Mouse (Mus musculus) G1E-ER4 (cell line): ENCODE results near the gene Cnksr1. TPM values are rescaled to one million over a fixed set of nuclear protein-coding genes. Genes with fewer than 3 reads are reported as not detected.

Source experiments
- GATA1 ChIP-seq: IDR thresholded peaks from one replicate; pipeline ENCODE4 v1.8.0; 2012; ENCODE audit warnings: low read length, inconsistent platforms
- polyA plus RNA-seq: library from polyadenylated mRNA; stranded (reverse); fragments of >175 nt; gene quantifications from 2 replicates; pipeline ENCODE4 v1.2.3, GENCODE M21; 2012

Gene Cnksr1
- polyA plus RNA-seq, 1 experiment: not detected

DNA sequence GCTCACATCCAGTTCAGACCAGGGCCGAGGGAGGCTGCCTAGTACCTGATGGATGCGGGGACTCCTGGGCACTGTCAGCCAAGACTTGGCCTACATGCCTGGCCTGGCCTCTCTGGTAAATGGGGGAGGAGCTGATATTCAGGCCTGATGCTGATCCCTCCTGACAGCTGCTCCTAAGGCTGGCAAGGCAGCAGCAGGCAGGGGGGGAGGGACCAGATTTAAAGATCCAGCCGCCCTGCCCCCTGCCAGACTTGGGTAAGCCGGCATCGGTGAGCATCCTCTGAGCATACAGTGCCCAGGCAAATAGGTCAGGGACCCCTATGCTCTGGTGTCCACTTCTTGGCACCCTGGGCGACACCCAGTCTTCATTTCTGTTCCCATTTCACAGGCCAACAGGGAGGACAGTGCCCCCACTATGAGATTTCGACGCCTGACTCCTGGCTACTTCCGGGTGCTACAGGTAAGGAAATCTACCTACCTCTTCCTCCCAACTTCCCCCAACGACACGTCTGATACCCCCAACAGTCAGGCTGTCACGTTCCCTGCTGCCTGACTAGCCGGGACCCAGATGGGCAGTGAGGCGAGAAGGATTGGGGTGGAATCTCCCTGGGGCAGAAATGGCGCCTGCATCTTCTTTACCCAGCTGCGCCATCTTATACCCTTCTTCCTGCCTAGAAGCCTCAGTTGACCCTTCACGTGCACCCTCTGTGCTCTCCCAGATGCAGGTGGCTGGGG is 5.5 kb upstream of the Cnksr1 start, which contains the start of gene E130218I03Rik:
E130218I03Rik (plus strand) TSS at position 147 of the 735 bp plus-strand sequence.
- TF ChIP-seq GATA1: no peak

DNA sequence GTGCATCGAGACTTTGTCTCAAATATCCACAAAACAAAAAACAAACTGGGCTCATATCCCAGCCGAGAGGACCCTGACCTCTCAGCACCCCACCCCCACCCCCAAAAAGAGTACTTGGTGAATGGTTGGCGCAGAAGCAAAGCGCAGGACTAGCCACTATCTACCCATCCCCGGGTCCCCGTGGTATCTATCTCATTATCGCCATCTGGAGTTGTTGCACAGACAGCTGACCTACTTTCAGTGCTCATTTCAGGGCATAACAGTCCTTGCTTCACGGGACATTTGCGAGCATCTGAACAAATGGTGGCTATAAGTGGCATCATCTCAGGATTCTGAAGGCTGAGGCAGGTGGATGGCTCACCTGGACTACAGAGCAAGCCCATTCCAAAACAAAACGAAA is 487 bp upstream of the Cnksr1 start:
- TF ChIP-seq GATA1: no peak

DNA sequence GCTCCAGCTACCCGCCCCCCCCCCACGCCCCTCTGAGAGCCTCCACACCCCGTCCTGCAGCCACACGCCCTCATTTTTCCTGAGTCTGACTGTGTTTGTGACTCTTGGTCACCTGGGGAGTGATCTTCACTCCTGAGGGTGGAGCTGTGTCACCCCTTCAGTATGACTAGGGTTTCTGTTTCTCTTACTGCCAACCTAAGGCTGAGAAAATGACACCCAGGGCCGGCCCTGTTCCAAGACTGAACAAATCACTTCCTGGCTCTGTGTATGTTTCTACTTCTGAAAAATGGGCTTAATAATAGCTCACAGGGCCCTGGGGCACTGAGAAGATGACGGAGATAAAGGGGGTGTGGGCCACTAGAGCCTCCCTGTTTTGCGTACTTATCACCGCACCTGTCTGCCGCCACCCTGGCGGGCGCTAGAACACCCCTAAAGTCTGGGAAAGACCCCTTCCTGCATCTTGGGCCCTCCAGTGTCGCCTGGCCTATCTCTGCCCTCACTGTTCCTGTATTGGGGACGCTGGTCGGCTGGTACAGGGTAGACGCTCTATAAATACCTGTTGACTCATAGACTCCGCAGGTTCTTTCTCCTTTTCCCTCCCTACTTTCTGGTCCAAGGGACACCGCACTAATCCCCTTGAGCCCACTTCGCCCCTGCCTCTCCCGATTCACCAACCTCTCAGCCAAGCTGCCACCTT is 469 bp downstream of the Cnksr1 start:
- TF ChIP-seq GATA1: no peak

DNA sequence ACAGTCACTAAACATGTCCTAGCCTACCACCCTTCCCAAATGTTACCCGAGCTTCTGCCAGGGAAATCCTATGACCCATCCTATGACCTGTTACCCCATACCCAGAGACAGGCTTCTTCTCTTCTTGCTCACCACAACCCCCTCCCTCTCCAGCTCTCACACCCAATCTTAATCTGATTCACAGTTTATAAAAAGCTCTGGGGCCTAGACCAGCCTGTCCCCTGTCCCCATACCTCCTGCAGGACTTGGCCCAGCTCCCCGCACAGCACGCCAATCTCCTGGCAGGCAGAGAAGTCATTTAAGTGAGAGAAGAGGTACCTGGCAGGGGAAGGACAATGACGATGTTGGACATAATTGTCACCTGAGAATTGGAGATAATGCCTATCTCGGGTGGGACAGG is 3.3 kb downstream of the Cnksr1 start:
- no peak for TF ChIP-seq GATA1

DNA sequence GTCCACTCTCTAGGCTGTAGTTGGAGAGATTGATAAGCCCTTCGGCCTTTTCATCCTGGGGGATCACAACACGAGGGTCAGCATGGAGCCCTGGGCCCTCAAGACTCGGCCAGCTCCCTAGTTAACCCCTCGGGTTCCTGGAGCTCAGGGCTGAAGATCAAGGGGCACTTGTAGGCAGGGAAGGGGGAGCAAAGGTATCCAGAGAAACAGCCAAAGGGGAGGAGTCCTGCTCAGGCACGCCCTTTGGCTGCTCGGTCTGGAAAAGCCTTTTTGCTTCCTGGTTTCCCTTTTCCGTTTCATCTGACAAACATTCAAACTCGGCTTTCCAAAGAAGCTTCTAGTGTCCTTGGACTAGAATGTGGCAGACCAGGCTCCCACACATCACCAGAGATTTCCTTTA is 7.8 kb downstream of the Cnksr1 start:
- TF ChIP-seq GATA1: no peak

DNA sequence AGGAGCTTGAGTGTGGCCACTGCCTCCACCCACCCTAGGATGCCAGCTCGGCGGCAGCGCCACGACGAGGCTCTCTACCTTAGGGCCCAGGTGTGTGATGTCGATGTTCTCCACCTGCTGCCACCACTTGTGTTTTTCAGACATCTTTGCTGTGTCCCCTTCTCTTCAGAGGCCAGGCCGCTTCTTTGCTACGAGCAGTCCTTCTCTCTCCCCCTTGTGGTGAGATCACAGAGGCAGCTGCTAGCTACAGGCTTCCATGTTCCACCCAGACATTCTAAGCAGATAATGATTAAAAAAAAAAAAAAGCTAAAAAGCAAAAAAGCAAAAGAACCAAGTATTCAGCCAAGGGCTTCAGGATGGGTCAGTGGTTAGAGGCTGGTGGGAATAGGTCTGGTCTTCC is 11.0 kb downstream of the Cnksr1 start, which contains the start of gene Catsper4:
Catsper4 (minus strand) TSS at position 190 of the 400 bp plus-strand sequence.
- no peak for TF ChIP-seq GATA1

DNA sequence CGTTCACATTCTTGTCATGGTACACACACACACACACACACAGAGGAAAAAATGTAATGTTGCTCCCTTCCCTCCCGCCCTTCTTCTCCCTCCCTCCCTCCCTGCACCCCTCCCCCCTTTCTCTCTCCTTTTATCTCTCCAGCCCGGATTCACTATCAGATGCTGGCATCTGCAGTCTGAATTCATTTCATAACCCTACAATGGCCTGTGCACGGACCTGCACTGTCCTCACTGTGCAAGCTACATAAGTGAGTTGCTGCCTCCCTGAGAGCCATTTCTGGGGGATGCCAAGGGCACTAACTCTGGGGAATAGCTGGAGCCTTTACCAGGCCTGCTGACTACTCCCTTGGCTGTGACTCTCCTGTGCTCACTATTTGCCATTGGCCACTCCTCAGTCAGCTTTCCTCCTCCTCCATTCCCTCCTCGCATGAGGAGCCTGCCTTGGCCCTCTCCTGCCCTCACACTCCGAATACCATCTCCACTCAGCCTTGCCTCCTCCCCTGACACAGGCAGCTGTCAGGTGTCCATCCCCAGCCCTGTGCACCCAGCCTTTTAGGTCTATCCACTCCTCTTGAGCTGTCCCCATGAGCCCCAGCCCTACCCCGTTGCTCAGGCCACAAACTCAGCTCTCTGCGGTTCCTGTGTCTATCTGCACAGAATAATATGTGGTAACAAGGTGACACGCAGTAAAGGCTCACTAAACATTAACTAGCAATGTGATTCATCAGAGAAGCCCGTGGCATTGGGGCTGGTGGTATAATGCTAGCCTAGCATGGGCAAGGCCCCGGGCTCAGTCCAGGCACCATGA is 15.2 kb downstream of the Cnksr1 start:
- TF ChIP-seq GATA1: no peak

DNA sequence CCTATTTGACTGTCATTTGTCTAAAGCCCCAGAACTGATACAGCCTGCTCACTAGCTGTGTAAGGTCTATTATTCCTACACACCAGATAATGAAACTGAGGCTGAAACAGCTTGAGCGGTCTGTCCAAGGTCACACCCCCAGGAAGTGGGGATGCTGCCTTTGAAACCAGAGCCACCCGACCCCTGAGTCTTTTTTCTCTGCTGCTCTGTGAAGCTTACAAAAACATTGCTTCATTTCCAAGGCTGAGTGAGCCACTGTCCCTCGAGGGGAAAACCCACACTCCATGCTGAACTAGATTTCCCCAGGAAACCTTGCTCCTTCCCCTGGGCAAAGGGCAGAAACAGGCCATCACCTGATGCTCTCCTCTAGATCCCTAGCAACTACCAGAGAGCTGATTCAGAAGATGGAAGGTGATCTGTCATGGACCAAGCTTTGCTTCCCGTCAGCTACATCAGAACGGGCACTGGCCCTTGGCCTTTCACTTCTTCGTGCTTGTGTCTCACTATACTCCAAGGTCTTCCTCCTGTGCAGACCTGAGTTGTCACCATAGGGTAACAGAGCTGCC is 31.6 kb downstream of the Cnksr1 start:
- TF ChIP-seq GATA1: no peak

DNA sequence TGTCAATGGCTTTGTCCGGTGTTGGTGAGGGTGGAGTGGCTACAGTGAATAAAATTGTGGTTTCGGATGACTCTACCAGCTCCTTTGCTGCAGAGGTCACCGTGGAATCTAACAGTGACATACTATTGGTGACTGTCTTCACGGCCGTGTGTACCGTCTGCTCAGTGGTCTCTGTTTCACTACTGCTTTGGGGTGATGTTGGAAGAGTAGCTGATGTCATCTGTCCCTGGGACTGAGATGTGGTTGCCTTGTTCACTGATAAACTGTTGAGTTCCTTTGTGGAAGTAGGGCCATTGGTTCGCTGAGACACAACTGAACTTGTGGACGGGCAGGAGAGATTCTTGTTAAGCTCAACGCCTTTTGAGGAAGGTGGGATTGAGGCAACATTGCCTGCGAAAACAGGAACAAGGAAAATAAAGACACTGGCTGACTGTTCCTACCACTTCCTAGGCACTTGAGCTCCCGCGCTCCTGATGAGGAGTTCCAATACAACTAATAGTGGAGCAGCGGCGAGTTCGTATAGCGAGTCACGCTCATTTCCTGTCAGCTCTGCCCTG is 34.8 kb downstream of the Cnksr1 start:
- TF ChIP-seq GATA1: no peak

DNA sequence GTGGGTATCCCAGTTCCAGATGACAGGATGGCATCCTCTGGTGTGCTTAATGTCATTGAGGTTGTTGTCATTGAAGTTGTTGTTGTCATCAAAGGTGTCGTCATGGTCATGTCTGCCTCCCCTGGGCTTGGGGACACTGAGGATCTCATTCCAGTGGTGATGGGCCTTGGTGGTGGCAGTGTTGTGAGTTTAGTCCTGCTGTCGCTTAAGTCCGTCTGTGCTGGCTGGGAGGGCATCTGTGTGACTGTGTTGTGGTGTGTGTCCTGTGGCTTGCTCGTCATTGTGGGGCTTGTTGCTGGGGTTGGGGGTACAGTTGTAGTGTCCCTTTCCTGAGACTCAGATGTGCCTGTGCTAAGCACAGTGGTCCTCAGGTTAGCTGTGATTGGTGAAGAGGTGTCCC is 35.3 kb downstream of the Cnksr1 start, which contains the start of gene Gm7534:
Gm7534 (minus strand) TSS at position 101 of the 400 bp plus-strand sequence.
- no peak for TF ChIP-seq GATA1

DNA sequence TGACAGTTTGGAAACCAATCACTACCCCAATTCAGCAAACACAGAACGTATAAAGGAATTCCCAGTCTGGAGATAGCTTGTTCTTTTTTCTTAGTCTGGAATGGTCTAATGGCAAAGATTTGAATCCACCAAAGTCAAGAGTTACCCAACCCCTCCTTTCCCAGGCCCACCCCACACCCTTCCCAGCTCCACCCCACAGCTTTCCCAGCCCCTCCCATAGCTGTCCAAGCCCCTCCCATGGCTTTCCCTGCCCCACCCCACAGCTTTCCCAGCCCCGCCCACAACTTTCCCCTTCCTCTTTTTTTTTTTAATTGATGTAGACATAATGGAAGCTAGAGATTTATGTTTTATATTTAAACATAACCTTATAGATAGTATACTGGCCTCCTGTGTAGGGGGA is 38.8 kb downstream of the Cnksr1 start:
- no peak for TF ChIP-seq GATA1

DNA sequence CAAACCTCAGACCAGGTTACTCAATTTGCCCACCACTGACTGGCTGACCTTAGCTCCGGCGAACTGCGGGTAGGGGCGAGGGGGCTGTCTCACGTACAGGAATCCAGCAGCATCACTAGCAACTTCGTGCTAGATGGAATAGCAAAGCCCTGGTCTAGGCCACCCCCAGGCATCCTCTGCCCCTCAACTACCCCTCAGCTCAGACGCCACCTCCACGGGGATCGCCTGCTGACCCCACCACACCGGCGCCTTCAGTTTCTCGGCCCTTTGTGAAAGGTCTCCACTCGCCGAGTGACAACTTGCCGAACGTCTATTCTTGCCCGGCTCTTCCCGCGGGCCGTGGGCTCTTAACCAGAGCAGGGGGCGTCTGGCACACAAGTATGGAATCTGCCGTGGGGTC is 51.9 kb downstream of the Cnksr1 start:
- TF ChIP-seq GATA1: no peak

DNA sequence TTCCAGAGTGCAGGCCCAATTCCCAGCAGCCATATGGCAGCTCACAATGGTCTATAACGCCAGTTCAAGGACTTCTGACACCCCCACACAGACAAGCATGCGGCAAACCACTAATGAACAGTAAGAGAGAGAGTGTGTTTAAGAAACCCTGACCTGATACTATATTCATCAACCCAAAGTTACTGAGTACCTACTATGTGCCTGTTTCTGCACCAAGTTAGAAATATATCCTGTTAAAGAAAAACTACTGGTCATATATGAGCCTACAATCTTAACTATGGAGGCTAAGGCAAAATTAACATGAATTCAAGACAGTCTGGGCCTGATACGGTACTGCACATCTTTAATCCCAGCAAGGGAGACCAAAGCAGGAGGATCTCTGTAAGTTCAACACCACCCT is 52.6 kb downstream of the Cnksr1 start:
- no peak for TF ChIP-seq GATA1

DNA sequence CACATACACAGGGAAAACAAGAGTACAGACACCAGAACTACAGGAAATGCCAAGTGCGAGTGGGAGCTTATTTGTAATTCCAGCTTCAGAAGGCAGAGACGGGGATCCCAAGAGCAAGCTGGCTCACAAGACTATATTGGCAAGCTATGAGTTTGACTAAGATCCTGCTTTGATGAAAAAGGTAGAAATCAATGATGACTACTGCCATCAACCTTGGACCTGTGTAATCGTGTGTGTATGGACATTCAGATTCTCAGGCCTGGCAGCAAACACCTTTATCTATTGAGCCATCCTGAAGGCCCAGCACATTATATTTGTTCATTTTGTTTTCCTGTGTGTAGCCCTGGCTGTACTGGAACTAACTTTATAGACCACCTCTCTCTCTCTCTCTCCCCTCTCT is 54.5 kb downstream of the Cnksr1 start:
- TF ChIP-seq GATA1: no peak

DNA sequence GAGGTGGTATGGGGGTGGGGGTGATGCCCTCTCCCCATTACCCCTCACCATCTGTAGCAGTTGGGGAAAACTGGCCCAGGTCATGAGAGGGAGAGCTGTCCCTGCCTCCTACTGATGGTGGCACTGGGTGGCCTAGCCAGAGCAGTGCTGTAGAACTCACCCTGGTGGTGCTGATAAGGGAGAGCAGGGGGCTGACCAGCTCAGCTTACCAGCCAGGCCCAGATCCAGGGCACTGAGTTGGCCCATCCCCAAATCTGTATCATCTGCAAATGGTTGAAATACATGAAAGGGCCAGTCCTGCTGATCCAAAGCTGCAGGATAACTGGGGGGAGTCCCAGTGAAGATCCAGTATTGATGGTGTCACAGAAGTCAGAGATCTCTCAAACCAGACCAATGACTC is 56.4 kb downstream of the Cnksr1 start:
- TF ChIP-seq GATA1: no peak

DNA sequence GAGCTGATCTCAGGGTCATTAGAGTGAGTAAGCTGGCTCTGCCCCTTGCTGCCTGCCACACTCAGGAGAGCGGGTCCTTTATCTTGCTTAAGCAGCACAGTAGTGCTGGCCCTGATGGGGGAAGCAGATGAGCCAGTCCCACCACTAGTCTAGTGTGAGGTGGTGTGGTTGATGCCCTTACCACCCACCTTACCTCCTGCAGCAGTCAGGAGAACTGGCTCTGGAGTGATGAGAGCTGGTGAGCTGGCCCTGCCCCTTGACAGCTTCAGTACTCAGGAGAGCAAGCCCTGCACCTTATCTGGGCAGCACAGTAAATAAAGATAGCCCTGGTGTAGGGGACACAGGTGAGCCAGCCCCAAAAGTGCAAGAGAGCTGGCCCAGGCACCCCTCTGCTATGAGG is 57.1 kb downstream of the Cnksr1 start:
- TF ChIP-seq GATA1: no peak

Other genes with a start within 250 kb of the Cnksr1 start
- 24.0 and 27.2 TPM in 2 replicates for gene Dhdds, start 237.5 kb downstream of the Cnksr1 start, polyA plus RNA-seq
- gene Lin28a, start 219.6 kb downstream of the Cnksr1 start, polyA plus RNA-seq: not detected in 2 replicates
- gene Zfp683, start 184.6 kb downstream of the Cnksr1 start, polyA plus RNA-seq: not detected in 2 replicates
- 0.13 TPM in 2 replicates for gene Crybg2, start 177.6 kb downstream of the Cnksr1 start, polyA plus RNA-seq
- gene Cd52, start 143.3 kb downstream of the Cnksr1 start, polyA plus RNA-seq: 0.18 TPM in 1 of 2 replicates, not detected in the other
- gene Ubxn11, start 135.8 kb downstream of the Cnksr1 start, polyA plus RNA-seq: 6.2 and 11.1 TPM in 2 replicates
- gene Sh3bgrl3, start 109.6 kb downstream of the Cnksr1 start, polyA plus RNA-seq: 86.9 and 168 TPM in 2 replicates
- 35.7 and 85.6 TPM in 2 replicates for gene Cep85, start 51.3 kb downstream of the Cnksr1 start, polyA plus RNA-seq
- not detected in 2 replicates for gene Gm7534, start 35.4 kb downstream of the Cnksr1 start, polyA plus RNA-seq
- gene Catsper4, start 11.0 kb downstream of the Cnksr1 start, polyA plus RNA-seq: not detected in 2 replicates
- gene E130218I03Rik, start 5.3 kb upstream of the Cnksr1 start, polyA plus RNA-seq: 0.05 TPM in 1 of 2 replicates, not detected in the other
- 58.7 and 64.4 TPM in 2 replicates for gene Zfp593, start 7.2 kb upstream of the Cnksr1 start, polyA plus RNA-seq
- not detected in 2 replicates for gene Gm30191, start 8.5 kb upstream of the Cnksr1 start, polyA plus RNA-seq
- not detected in 2 replicates for gene Grrp1, start 15.7 kb upstream of the Cnksr1 start, polyA plus RNA-seq
- gene Pdik1l, start 49.5 kb upstream of the Cnksr1 start, polyA plus RNA-seq: 4.3 and 4.6 TPM in 2 replicates
- gene Trim63, start 76.7 kb upstream of the Cnksr1 start, polyA plus RNA-seq: not detected in 2 replicates
- gene Slc30a2, start 104.8 kb upstream of the Cnksr1 start, polyA plus RNA-seq: 0.25 and 0.57 TPM in 2 replicates
- not detected in 2 replicates for gene Extl1, start 145.5 kb upstream of the Cnksr1 start, polyA plus RNA-seq
- 26.9 and 28.3 TPM in 2 replicates for gene Pafah2, start 157.9 kb upstream of the Cnksr1 start, polyA plus RNA-seq
- gene Stmn1, start 229.9 kb upstream of the Cnksr1 start, polyA plus RNA-seq: 44.5 and 202 TPM in 2 replicates